Mouse (Mus musculus) retina, postnatal 7 days (tissue): ENCODE data around the gene Usp1.
A peak's percentile ranks its signal among the peaks of the same experiment; 100 is the strongest.
"Not testable (repeated sequence)": the region's sequence is repeated elsewhere in the genome, so short reads cannot be mapped to it uniquely, and the experiment has no call there.

Source experiments
- DNase-seq: peaks from one replicate; pipeline ENCODE4 v3.0.0-alpha.2; 2012; ENCODE audit warnings: low read depth, low spot score

The Usp1 gene

DNA sequence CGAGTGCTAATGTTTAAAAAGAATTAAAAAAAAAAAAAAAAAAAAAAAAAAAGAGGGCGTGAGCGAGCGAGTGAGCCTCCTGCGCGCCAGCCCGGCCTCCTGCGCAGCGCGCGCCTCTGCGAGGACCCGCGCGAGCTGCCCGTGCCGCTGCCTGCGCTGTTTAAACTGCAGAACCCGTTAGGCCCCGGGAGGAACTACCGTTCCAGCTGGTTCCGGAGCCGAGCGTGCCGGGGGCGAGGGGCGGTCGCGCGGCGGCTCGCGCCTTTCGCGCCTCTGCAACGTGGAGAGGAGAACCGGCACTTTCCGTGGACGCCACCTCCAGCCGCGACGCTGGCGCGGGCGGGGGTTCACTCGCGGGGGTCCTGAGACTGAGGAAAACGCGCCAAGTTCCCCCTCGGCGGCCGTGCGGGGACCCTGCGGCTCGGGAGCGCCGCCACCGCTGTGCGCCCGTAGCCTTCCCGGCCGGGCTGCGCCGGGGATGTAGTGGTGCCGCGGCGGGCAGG lies at the start of gene Usp1:
Gene Usp1 (plus strand): TSS at position 243 of the 503 bp plus-strand sequence.
- DNase-seq, result peak; percentile 72

DNA sequence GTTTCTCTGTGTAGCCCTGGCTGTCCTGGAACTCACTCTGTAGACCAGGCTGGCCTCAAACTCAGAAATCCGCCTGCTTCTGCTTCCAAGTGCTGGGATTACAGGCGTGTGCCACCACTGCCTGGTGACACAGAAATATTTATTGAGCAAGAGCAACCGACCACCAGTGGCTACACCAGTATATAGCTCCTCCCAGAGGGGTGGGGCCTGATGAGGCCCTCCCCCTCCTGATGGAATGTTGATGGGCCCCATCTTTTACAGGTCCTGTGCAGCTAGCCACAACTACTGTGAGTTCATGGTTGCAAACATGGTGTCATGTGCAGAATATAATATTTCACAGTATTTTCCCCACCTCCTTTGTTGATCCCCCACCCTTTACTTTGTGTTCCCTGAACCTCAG lies 40.9 kb upstream of the Usp1 start:
- no peak for DNase-seq

DNA sequence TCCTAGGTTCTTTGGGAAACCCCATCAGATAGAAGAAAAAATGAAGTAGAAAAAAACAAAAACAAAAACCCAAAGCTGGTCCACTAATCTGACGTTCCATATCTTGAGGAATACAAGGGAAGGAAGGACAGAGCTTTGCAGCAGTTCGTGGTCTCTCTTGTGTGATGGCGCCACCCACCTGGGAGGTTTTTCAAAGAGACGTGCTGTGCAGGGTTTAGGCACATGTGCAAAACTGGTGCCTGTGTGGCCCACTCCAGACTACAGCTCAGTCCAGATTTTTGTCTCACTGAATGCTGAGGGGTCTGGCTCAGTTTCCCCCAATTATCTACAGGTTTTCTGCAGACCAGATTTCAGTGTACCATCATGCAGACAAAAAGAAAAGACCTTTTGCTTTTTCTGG lies 37.2 kb upstream of the Usp1 start:
- no peak for DNase-seq

DNA sequence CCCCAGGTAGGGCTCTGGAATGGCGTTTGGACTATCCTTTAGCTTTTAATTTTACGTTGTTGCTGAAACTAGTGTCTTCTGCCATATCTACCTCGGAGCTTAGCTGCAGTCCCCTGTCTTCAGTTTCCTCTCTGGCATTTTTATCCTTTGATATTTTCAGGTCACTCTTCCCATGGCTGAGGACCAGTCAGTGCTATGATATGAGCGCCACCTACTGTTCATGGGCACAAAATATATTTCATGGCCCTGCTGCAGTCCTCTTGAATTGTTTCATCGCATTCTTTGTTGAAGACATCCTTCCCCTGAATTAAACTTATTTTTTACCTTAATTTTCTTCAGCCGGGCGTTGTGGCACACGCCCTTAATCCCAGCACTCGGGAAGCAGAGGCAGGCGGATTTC lies 36.5 kb upstream of the Usp1 start:
- peak; percentile 58 for DNase-seq

DNA sequence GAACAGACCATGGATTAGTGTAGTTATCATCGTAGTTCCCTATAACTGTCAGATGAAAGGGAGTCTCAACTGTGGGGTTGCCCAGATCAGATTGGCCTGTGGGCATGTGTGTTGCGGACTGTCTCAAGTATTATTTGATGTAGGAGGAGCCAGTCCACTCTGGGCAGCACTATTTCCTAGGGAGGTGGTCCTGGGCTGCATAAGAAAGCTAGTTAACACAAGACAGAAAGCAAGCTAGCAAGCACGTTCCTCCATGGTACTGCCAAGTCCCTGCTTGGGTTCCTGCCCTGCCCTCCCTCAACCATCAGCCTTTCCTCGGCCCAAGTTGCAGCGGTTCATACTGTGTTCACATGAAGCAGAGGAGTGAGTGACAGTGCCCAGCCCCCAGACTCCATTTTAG lies 13.4 kb upstream of the Usp1 start:
- no peak for DNase-seq

DNA sequence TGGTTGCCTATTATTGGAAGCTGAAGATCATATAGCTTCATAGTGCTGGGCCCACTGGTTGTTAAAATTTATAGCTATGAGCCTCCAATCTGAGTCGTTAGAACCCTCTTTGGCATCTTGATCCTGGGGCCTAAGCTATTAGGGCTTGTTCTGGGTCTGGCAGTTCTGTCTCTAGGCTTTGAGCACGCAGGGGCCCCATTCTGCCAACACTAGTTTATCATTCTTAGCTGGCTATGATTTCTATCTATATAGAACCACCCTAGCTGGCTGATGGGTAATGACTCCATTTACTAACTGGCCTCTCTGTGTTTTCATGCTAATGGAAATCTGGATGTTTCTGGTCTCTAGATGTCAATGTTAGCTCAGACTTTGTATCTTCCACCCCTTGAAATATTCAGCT lies 5.9 kb upstream of the Usp1 start:
- no peak for DNase-seq

DNA sequence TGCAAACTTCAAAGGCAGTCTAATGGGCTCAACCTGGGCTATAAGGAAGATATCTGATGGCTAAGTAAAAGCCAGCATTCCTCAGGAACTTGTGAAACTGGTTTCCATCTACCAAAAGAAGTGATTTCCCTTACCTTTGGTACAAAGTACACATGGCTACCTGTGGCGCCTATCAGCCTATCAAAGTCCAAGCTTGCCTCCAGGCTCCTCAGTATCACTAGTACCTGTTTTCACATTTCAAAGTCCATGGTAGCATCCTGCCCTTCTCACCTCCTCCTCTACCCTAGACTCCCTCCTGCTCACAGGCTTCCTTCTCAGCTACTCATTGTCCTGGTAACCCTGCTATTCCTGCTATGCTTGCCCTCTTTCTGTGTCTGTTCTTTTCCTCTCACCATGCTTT lies 5.4 kb upstream of the Usp1 start:
- DNase-seq, result no peak

DNA sequence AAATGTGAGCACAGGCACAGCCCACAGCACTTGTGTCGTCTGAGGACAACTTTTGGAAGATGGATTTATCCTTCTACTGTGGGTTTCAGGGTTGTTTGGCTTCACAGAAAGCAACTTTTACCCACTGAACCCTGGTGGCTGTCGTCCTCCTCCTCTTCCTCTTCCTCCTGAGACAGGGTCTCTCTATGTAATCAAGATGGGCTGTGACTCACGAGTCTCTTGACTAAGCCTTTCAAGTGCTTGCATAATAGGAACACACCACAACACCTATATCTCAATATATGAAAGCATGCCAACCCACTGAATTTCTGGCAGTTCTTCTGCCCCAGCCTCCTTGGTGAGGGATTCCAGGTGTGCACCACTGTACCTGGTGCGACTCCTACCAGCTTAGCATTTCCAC lies 2.7 kb upstream of the Usp1 start:
- no peak for DNase-seq

DNA sequence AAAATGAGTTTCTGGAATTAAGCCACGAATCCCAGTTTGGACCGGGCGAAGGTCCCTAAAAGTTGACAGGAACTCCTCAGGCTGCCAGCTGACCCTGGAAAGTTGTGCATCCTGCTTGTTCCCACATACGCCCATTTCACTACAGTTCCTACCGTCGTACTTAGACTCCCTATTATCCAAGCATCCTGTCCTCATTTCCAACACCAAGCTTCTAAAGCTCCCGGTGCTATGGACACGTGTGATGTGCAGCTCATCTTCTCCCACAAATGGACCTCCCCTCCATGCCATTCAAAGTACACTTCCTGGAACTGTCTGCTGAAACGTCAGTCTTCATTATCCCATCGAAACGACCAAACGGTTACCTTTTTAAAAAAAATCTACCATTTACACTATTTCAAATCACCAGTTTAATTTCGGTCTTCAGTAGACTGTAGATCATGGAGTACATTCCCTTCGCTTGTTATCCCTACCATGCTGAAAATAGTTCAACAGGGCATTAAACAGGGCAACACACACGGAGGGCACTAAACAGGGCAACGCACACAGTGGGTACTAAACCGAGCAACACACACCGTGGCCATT lies 1.5 kb upstream of the Usp1 start:
- DNase-seq, result no peak

DNA sequence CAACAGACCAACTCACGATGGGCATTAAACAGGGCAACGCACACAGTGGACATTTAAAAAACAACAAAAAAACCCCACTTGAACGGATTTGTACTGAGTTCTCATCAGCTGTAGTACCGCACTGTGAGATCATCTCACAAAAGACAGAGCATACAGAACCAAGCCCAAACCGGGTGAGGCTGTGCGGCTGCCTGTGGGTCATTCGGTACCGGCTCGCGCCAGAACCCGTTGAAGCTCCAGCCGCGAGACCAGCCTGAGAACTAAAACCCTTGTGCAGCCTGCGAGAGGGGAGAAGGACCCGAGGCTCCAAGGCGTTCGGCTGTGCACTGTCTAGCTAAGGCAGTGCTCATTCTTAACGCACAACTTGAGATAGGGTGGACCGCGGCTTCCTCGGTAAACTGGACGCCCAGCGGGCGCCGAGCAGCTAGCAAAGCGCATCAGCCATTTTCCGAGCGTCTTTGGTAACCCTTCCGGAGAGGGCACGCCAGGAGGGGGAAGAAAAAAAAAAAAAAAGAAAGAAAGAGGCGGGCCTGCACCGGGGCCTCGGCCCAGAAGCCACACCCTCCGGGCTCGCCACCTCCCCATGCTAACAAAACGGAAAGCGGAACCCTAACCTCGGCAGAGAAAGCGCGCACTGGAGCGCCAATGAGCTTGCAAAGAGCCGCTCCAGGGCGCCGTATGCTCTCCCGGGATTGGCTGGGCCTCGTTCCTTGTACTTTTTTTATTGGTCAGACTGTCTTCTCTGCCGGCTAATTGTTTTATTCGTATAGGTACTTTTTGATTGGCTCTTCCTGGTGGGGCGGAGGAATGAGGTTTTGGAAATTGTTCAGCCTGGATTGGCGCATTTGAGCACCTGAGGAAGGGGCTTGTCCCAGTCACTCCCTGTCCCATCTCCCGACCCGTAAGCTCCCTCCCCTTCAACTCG lies 705 bp upstream of the Usp1 start:
- peak; percentile 93 for DNase-seq

DNA sequence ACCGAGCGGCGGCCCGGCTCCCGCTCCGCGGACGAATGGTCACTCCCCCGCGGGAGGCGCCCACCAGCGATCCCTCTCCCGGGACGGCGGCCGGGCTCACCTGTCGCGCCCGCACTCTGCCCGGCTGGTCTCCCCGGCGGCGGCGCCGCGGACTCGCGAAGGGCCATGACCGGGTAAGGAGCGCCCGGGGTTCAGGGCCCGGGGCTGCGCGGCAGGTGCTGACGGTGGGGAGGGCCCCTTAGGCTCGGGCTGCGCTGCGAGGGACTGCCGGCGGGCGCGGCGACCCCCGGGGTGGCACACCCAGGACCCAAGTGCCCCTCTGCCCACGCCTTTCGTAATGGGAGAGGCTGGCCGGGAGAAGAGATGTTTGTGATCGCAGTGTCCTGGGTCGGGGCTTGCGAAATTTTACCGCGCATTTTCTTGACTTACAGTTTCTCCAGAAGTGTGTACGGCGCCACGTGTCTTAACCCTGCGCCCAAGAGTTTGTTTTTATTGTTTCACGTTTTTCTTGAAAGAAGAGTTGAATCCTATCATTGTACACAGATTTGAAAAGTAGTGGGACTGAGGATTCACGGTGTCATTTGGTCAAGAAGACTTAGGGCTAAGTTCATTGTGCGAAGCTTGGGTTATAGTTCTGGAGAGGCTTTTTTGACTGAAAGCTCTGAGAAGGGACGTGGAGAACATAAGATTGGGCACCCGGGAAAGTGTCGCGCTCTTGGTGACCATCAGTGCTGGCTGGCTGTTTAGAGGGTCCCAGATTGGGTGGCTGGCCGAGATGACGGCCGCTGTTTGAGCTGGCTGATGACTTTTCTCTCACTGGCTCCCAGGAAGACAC lies 678 bp downstream of the Usp1 start:
- DNase-seq, result no peak

DNA sequence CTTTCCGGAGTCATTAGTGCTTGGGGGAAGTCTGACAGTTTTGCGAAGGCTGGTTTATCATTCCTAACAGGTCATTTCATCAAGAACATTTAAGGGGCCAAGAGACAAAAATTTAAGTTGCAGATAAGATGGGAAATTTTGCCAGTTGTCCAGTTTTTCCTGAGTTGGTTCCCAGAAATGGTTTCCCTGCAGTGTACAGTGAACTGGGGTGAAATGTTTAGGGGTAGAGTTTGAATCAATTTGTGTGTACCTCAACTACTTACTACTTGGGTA lies 1.2 kb downstream of the Usp1 start:
- DNase-seq, result no peak

DNA sequence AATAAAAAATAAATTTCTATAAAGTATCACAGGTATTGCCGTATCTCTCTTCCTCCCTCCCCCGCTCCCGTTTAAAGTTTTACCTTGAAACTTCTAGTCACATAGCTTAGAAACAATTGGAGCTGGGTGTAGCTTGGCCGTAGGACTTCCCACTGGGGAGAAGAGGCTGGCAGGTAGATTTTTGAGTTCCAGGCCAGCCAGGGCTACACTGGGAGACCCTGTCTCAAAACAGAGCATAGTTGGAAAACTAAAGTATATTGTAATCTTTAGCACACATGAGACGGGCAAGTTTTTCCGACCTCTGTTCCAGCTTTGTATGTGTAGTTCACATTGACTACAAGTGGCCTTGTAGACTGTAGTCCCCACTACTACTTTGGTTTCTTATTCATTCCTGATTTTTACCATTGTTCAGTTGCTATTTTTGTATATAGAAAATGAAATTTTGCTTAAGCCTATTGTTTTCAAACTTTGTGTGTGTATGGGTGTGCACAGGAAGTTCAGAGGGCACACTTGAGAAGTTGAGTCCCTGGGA lies 1.7 kb downstream of the Usp1 start:
- no peak for DNase-seq

DNA sequence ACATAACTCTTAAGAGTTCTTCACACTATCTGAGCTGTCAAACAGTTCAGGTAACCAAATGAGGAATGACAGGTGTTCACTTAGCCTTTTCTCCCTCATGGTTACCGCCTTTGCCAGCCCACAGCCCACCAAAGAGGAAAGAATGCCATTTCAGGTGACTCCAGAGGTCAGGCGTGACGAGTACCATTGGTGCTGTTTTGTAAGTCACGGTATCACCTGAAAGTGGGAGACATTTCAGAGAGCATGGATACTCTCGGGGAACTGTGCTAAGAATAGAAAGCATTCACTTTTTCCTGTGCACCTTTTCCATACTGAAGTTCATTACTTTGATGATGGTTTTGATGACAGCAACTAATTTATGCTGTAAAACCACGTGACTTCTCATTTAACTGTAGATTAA lies 12.4 kb downstream of the Usp1 start:
- DNase-seq, result no peak

DNA sequence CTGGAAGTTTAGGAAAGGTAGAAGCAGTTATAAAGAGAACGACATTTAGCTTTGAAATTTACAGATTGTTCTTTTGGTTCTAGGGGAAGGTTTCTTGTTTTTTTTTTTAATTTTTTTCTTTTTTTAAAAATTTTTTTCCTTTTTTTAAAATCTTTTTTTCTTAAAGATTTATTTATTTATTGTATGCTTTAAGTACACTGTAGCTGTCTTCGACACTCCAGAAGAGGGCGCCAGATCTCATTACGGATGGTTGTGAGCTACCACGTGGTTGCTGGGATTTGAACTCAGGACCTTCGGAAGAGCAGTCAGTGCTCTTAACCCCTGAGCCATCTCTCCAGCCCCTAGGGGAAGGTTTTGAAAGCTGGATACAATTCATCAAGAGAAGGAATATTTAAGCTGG lies 14.6 kb downstream of the Usp1 start:
- DNase-seq, result not testable (repeated sequence)

DNA sequence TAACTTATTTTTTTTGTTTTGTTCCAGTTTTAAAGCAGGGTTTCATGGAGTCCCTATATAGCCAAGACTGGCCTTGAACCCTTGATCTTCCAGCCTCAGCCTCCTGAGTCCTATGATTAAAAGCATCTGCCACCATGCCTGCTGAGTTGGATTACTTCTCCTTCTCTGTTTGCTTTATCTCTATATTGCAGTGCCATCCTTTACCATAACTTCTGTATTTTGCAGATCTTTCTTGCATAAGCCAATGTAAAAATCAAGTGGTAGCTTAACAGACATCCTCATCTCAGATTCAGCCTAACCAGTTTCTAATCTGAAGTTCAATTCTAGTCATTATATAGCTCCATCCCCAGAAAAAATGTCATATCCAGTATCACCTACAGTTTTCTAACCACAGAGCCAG lies 27.0 kb downstream of the Usp1 start:
- no peak for DNase-seq

DNA sequence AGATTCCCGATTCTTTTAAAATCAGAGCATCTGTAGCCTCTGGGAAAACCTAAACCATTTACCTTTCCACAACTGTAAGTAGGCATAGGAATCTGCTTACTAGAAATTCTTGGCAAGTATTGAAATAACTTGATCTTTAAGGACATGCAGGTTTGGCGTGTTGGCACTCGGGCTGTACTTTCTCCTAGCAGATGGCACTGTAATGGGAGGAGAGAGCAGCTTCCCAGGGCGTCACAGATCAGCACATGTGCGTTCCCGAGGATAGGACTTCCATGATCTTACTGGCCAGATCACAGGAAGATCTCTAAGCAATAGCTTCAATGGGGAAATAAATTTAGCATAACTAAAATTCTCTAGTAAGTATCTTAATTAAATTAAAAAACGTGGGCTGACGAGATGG lies 32.4 kb downstream of the Usp1 start:
- DNase-seq, result no peak

DNA sequence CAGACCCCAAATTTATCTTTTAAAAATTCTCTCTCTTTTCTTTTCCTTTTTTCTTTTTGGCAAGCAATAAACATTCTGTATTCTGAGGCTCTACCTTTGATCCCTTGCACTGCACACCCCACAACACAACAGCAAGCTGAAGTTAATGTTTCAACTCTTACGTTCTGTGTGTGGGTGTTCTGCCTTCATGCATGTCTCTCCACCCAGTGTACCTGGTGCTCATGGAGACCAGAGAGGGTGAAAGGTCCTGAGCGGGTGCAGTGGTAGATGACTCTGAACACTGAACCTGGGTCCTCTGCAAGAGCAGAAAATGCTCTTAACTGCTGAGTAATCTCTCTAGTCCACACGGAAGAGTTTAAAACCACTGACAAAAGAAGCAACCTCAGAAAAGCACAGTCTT lies 36.6 kb downstream of the Usp1 start:
- DNase-seq, result no peak

DNA sequence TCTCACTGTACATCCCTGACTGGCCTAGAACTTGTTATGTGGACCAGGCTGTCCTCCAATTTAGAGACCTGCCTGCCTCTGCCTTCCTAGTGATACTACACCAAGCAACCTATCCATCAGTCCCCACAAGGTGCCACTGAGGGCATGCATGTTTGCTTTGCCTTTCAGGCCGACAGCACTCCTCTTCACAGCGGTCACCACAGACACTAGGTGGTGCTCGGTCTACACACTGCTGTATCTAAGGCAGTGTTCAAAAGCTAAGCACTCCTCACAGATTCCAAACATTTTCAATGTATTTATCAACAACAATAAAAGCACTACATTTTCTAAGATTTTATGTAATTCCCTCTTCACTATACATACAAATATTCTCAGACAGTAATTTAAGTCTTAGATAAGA lies 46.3 kb downstream of the Usp1 start:
- no peak for DNase-seq

DNA sequence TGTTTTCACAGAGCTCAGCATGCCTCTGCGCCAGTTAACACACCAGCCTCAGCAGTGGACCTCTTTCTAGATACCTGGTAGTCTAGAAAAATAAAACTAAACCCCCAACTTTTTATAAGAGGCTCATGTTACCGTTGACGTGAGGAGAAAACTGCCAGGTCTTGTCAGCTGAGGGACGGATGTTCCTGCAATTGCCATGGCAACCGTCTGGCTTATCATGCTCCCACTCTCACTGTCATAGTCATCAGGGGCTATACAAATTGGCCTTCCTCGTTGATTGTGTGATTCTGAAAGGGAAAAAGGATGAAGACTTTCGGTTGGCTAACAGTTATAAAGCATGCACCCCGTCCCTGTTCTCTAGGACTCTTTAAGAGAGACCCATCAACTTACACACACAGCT lies 52.1 kb downstream of the Usp1 start:
- no peak for DNase-seq

DNA sequence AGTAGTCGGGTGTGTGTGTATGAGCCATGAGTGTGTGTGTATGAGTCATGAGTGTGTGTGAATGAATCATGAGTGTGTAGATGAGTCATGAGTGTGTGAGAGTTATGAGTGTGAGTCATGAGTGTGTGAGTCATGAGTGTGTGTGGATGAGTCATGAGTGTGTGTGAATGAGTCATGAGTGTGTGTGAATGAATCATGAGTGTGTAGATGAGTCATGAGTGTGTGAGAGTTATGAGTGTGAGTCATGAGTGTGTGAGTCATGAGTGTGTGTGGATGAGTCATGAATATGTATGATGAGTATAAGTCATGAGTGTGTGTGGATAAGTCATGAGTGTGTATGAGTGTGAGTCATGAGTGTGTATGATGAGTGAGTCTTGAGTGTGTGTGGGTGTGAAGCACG lies 54.7 kb downstream of the Usp1 start:
- DNase-seq, result not testable (repeated sequence)

DNA sequence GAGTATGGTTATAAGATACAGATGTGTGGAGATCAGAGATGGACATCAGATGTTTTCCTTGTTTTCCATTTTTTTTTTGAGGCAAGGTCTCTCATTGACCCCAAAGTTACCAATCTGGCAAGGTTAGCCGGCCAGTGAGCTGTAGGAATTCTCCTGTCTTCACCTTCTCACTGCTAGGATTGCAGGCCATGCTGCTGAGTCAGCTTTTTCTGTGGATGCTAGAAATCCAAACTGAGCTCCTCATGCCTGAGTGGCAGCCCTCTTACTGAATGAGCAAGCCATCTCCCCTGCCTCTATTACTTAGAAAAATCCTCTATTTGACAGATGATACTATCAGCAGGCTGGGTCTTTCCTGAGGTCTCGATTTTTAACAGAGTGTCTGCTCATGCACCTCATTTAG lies 55.1 kb downstream of the Usp1 start:
- no peak for DNase-seq
